ENCODE assay signal across 8 mouse cellular contexts in the genomic region with DNA sequence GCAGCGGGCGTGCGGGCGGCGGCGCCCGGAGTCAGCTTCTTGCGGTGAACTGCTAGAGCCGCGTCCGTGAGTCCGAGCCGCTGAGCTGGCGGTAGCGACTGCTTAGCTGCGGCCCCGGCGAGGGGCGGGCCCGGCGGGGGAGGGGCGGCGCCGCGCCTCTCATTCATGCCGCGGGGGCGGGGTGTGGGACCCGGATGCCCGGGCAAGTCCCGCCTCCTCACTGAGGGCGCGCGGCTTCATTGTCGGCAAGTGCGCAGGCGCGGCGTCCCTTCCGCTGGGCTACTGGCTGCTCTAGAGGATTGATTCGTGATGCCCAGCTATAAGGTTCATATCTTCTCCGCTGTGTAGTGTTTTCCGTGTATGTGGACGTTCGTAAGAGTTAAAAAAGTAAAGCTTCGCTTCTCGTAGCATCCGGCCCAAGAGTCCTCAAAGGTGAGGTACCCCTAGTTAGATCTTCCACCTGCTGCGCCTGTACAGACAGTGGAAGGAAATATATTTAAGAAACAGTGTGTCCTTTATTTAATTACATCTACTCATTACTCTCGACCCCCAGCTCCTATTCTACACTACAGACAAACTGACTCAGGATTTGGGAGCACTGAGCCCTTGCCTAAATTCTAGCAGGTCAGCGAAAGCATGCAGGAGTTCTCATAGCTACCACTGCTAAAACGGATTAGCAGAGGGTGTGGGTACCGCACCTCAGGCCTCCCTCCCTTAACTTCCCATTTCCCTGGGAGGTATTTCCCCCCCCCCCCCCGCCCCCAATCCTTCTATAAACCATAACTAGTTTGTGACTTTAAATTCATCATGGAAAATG. TPM values are rescaled to one million over a fixed set of nuclear protein-coding genes. Genes with fewer than 3 reads are reported as not detected.
DNase-seq lines count a peak whose midpoint lies in the region; ATAC-seq and TF ChIP-seq lines count a peak whose summit lies in the region.

A gene (minus strand): TSS at position 146 of the 817 bp plus-strand sequence.

- H3K36me3 ChIP-seq in heart, embryonic 11.5 days (ENCODE audit: control insufficient read depth, insufficient read depth, low read length) = no peaks in the 10 kb centered on the region
- no peaks in the 10 kb centered on the region for H3K36me3 ChIP-seq in kidney, embryonic 16.5 days (ENCODE audit: insufficient read depth, low read length)
- no peaks in the 10 kb centered on the region for H3K36me3 ChIP-seq in liver, adult 2 months (ENCODE audit: control insufficient read depth, insufficient read depth, low read length)
- H3K36me3 ChIP-seq in myocyte (ENCODE audit: control insufficient read depth, insufficient read depth) = no peaks in the 10 kb centered on the region
- no peaks in the 10 kb centered on the region for H3K36me3 ChIP-seq in splenic B cell, adult 2 months (ENCODE audit: control insufficient read depth, insufficient read depth, low read length, poor library complexity, severe bottlenecking)

- H3K4me2 ChIP-seq in heart, embryonic 11.5 days = peak within 1 kb of the TSS; percentile 91
- peak within 1 kb of the TSS; percentile 93 for H3K4me2 ChIP-seq in kidney, embryonic 16.5 days (replicated peaks; ENCODE audit: low read depth, low read length)
- H3K4me2 ChIP-seq in myocyte (ENCODE audit: low read depth) = peak within 1 kb of the TSS; percentile 90

- H3K4me3 ChIP-seq in bone marrow macrophage, adult 2 months (ENCODE audit: insufficient read depth, low read length) = peak within 1 kb of the TSS; percentile 94
- H3K4me3 ChIP-seq in embryonic fibroblast, embryonic 13.5 days (ENCODE audit: insufficient read depth, low read length) = peak within 1 kb of the TSS; percentile 86
- H3K4me3 ChIP-seq in heart, embryonic 11.5 days (ENCODE audit: low read depth, low read length) = peak within 1 kb of the TSS; percentile 85
- peak within 1 kb of the TSS; percentile 95 for H3K4me3 ChIP-seq in kidney, embryonic 16.5 days (ENCODE audit: low read length)
- H3K4me3 ChIP-seq in liver, adult 2 months (ENCODE audit: insufficient read depth, low read depth, low read length) = peak within 1 kb of the TSS; percentile 88
- peak within 1 kb of the TSS; percentile 48 for H3K4me3 ChIP-seq in myocyte

- DNase-seq in A20 (ENCODE audit: low read depth, low spot score) = peak; percentile 98
- DNase-seq in liver, adult 2 months (ENCODE audit: extremely low read depth, low read depth, low spot score) = peak; percentile 73
- peak; percentile 96 for DNase-seq in splenic B cell, adult 2 months (ENCODE audit: low read depth, low spot score)

- H3K9ac ChIP-seq in heart, embryonic 11.5 days (ENCODE audit: low read depth, low read length) = peak within 1 kb of the TSS; percentile 85
- H3K9ac ChIP-seq in kidney, embryonic 16.5 days (replicated peaks; ENCODE audit: low read length) = peak within 1 kb of the TSS; percentile 95
- peak within 1 kb of the TSS; percentile 97 for H3K9ac ChIP-seq in liver, adult 2 months (ENCODE audit: low read depth, low read length)

- H3K27ac ChIP-seq in bone marrow macrophage, adult 2 months (ENCODE audit: insufficient read depth, low read depth, low read length) = peak within 1 kb of the TSS; percentile 54
- H3K27ac ChIP-seq in embryonic fibroblast, embryonic 13.5 days (ENCODE audit: insufficient read depth, low read length) = peak within 1 kb of the TSS; percentile 66
- H3K27ac ChIP-seq in heart, embryonic 11.5 days (ENCODE audit: low read depth, low read length) = peak within 1 kb of the TSS; percentile 84
- peak within 1 kb of the TSS; percentile 86 for H3K27ac ChIP-seq in kidney, embryonic 16.5 days (ENCODE audit: low read length)
- peak within 1 kb of the TSS; percentile 80 for H3K27ac ChIP-seq in liver, adult 2 months (replicated peaks; ENCODE audit: insufficient read depth, low read depth, low read length)

- TF ChIP-seq CTCF in bone marrow macrophage, adult 2 months (IDR thresholded peaks at IDR 0.05; ENCODE audit: low read depth, low read length) = no peak
- TF ChIP-seq CTCF in embryonic fibroblast, embryonic 13.5 days (IDR thresholded peaks at IDR 0.05; ENCODE audit: borderline replicate concordance, insufficient read depth, low read length) = no peak
- TF ChIP-seq CTCF in liver, adult 2 months (IDR thresholded peaks at IDR 0.05; ENCODE audit: low read depth, low read length) = no peak

- ATAC-seq in heart, embryonic 11.5 days (replicated peaks; ENCODE audit: insufficient number of reproducible peaks, low FRiP score, low TSS enrichment) = peak; percentile 96
- peak; percentile 97 for ATAC-seq in kidney, embryonic 16.5 days (ENCODE audit: low FRiP score, low TSS enrichment)

- H3K79me2 ChIP-seq in liver, adult 2 months (ENCODE audit: control insufficient read depth, insufficient read depth, low read length) = peaks cover 10% of the 10 kb centered on the region; the same call in 1 of the 2 replicates
- peaks cover 16% of the 10 kb centered on the region for H3K79me2 ChIP-seq in myocyte (ENCODE audit: control insufficient read depth, insufficient read depth)

- WGBS in heart, embryonic 11.5 days (ENCODE audit: insufficient replicate concordance) = 1% methylated on average over 53 of the region's 54 CpGs
- under 1% methylated on average over 50 of the region's 54 CpGs for WGBS in kidney, embryonic 16.5 days
- 2% methylated on average over 50 of the region's 54 CpGs for WGBS in liver, adult 2 months

- H3K9me3 ChIP-seq in heart, embryonic 11.5 days (replicated peaks; ENCODE audit: control insufficient read depth, low read length) = no peaks in the 10 kb centered on the region
- H3K9me3 ChIP-seq in kidney, embryonic 16.5 days (ENCODE audit: low read length) = no peaks in the 10 kb centered on the region

- H3K27me3 ChIP-seq in heart, embryonic 11.5 days (ENCODE audit: control insufficient read depth, insufficient read depth, low read length) = no peaks in the 10 kb centered on the region
- H3K27me3 ChIP-seq in kidney, embryonic 16.5 days (ENCODE audit: insufficient read depth, low read length) = no peaks in the 10 kb centered on the region
- no peaks in the 10 kb centered on the region for H3K27me3 ChIP-seq in liver, adult 2 months (ENCODE audit: control insufficient read depth, insufficient read depth, low read length)
- no peaks in the 10 kb centered on the region for H3K27me3 ChIP-seq in myocyte (ENCODE audit: control insufficient read depth, insufficient read depth, insufficient read length)
- no peaks in the 10 kb centered on the region for H3K27me3 ChIP-seq in splenic B cell, adult 2 months (ENCODE audit: control insufficient read depth, insufficient read depth, low read length, poor library complexity, severe bottlenecking)

- H3K4me1 ChIP-seq in bone marrow macrophage, adult 2 months (ENCODE audit: control insufficient read depth, insufficient read depth, low read length) = peaks cover 13% of the 10 kb centered on the region
- peaks cover 4% of the 10 kb centered on the region for H3K4me1 ChIP-seq in embryonic fibroblast, embryonic 13.5 days (ENCODE audit: control insufficient read depth, insufficient read depth, low read length)
- peaks cover 4% of the 10 kb centered on the region for H3K4me1 ChIP-seq in heart, embryonic 11.5 days (ENCODE audit: control insufficient read depth, insufficient read depth, low read length)
- H3K4me1 ChIP-seq in kidney, embryonic 16.5 days (ENCODE audit: insufficient read depth, low read length) = peaks cover 8% of the 10 kb centered on the region; the same call in 1 of the 2 replicates
- peaks cover 5% of the 10 kb centered on the region for H3K4me1 ChIP-seq in liver, adult 2 months (ENCODE audit: control insufficient read depth, insufficient read depth, low read length)

- TF ChIP-seq POLR2A in bone marrow macrophage, adult 2 months (IDR thresholded peaks at IDR 0.05; ENCODE audit: borderline replicate concordance, low read depth, low read length) = no peak
- TF ChIP-seq POLR2A in embryonic fibroblast, embryonic 13.5 days (IDR thresholded peaks at IDR 0.05; ENCODE audit: low read depth, low read length) = peak; percentile 70
- TF ChIP-seq POLR2A in liver, adult 2 months (IDR thresholded peaks at IDR 0.05; ENCODE audit: extremely low read depth, insufficient read depth, low read length) = peak; percentile 66
- peak; percentile 88 for TF ChIP-seq POLR2A in myocyte (IDR thresholded peaks at IDR 0.05; ENCODE audit: insufficient read length, low read depth)

- peak within 1 kb of the TSS; percentile 37 for H3ac ChIP-seq in myocyte (ENCODE audit: control insufficient read depth, insufficient read length)

TF ChIP-seq in myocyte, 11 proteins besides CTCF, POLR2A, EP300 and RAD21:
- peak; percentile 87 for TF ChIP-seq POLR2AphosphoS2 (IDR thresholded peaks at IDR 0.05; ENCODE audit: insufficient read length, low read depth)
- no peak for TF ChIP-seq TCF3 (IDR thresholded peaks at IDR 0.05; ENCODE audit: insufficient read length, low read depth)

RNA-seq across cellular contexts. Expression of the gene that starts here (rescaled TPM):
- polyA plus RNA-seq in bone marrow macrophage, adult 2 months (2012; ENCODE audit: insufficient read depth, insufficient read length, missing spikeins) = 5.0 and 5.1 TPM in 2 replicates
- polyA plus RNA-seq in embryonic fibroblast, embryonic 13.5 days (2011; ENCODE audit: insufficient read length, low read depth, missing spikeins) = 21.6 and 25.9 TPM in 2 replicates
- 1.7 and 2.3 TPM in 2 replicates for polyA plus RNA-seq in heart, embryonic 11.5 days (2014; fragmentation: Nextera tagmentation; extraction: Ambion mirVana)
- 3.6 and 4.2 TPM in 2 replicates for polyA plus RNA-seq in kidney, embryonic 16.5 days (2015; fragmentation: Nextera tagmentation; extraction: Ambion mirVana)
- total RNA-seq in liver, adult 2 months (2014; rRNA removed) = 2.1 and 2.9 TPM in 2 replicates
- polyA plus RNA-seq in liver, adult 2 months (2012; rRNA removed) = 1.5 and 2.3 TPM in 2 replicates
- polyA plus RNA-seq in myocyte (2012; fragmentation: generic; extraction: Trizol) = 3.0 TPM

Comparison
In these comparisons a context has a peak if more than half of its experiments do, and no peak if none do; other contexts are left out.
1. Peak in every context shown above with its lines: DNase-seq, ATAC-seq, H3K4me3 ChIP-seq and H3K27ac ChIP-seq.